Mouse (Mus musculus) liver, embryonic 11.5 days (tissue): ENCODE data around the gene Pdia2. TPM values are rescaled to one million over a fixed set of nuclear protein-coding genes. Genes with fewer than 3 reads are reported as not detected.

Experiments used
- polyA plus RNA-seq: library from polyadenylated mRNA; unstranded; fragments of >200 nt; fragmentation: Nextera tagmentation; extraction: Ambion mirVana; gene quantifications from 2 replicates; pipeline ENCODE4 v1.2.1, GENCODE M21; 2014

The Pdia2 gene
- polyA plus RNA-seq, 1 experiment from 2014 or later = 62.4 TPM

Other genes with a start within 250 kb of the Pdia2 start
- gene A930017K11Rik, start 246.5 kb downstream of the Pdia2 start, polyA plus RNA-seq = 0.68 and 0.85 TPM in 2 replicates
- 23.0 and 27.4 TPM in 2 replicates for gene Capn15, start 213.3 kb downstream of the Pdia2 start, polyA plus RNA-seq
- 7.0 and 7.6 TPM in 2 replicates for gene Rab11fip3, start 129.5 kb downstream of the Pdia2 start, polyA plus RNA-seq
- gene Decr2, start 108.8 kb downstream of the Pdia2 start, polyA plus RNA-seq = 18.2 and 20.1 TPM in 2 replicates
- 111 and 120 TPM in 2 replicates for gene Nme4, start 103.5 kb downstream of the Pdia2 start, polyA plus RNA-seq
- 1.6 and 2.1 TPM in 2 replicates for gene Tmem8, start 85.8 kb downstream of the Pdia2 start, polyA plus RNA-seq
- 253 TPM in 2 replicates for gene Mrpl28, start 75.6 kb downstream of the Pdia2 start, polyA plus RNA-seq
- gene Axin1, start 60.4 kb downstream of the Pdia2 start, polyA plus RNA-seq = 12.8 and 13.1 TPM in 2 replicates
- gene Rgs11, start 3.9 kb upstream of the Pdia2 start, polyA plus RNA-seq = 2.2 and 2.4 TPM in 2 replicates
- 27.7 and 28.8 TPM in 2 replicates for gene Arhgdig, start 8.7 kb upstream of the Pdia2 start, polyA plus RNA-seq
- gene Fam234a, start 45.2 kb upstream of the Pdia2 start, polyA plus RNA-seq = 19.6 and 20.2 TPM in 2 replicates
- gene Luc7l, start 53.8 kb upstream of the Pdia2 start, polyA plus RNA-seq = 107 and 110 TPM in 2 replicates
- 0.08 and 0.12 TPM in 2 replicates for gene Neurl1b, start 215.7 kb upstream of the Pdia2 start, polyA plus RNA-seq